Mouse (Mus musculus): ENCODE results near the gene Slc10a4.
"Not testable (repeated sequence)": the region's sequence is repeated elsewhere in the genome, so short reads cannot be mapped to it uniquely, and the experiment has no call there.

Gene Slc10a4

GRCm38 (mm10) chr5:73006784-73007581, at the start of gene Slc10a4:
Gene Slc10a4, plus strand, starts transcription at chr5:73006883.
- peak; percentile 8 for DNase-seq (ENCODE audit: extremely low read depth, insufficient read length, low spot score)

GRCm38 (mm10) chr5:72957281-72957680, 49.4 kb upstream of the Slc10a4 start:
- DNase-seq (ENCODE audit: extremely low read depth, insufficient read length, low spot score): no peak

GRCm38 (mm10) chr5:72960096-72960495, 46.6 kb upstream of the Slc10a4 start:
- DNase-seq (ENCODE audit: extremely low read depth, insufficient read length, low spot score): no peak

- DNase-seq (ENCODE audit: extremely low read depth, insufficient read length, low spot score): no peak
Observed at GRCm38 (mm10) chr5:72965706-72966105, 41.0 kb upstream of the Slc10a4 start.

GRCm38 (mm10) chr5:72972435-72972834, 34.2 kb upstream of the Slc10a4 start:
- DNase-seq (ENCODE audit: extremely low read depth, insufficient read length, low spot score): no peak

- no peak for DNase-seq (ENCODE audit: extremely low read depth, insufficient read length, low spot score)
Observed at GRCm38 (mm10) chr5:72972934-72973333, 33.7 kb upstream of the Slc10a4 start.

GRCm38 (mm10) chr5:72974602-72975001, 32.1 kb upstream of the Slc10a4 start, which contains the start of gene Gm10135:
Gene Gm10135, minus strand, starts transcription at chr5:72974702.
- DNase-seq (ENCODE audit: extremely low read depth, insufficient read length, low spot score): no peak

- DNase-seq (ENCODE audit: extremely low read depth, insufficient read length, low spot score): no peak
Observed at GRCm38 (mm10) chr5:72975996-72976395, 30.7 kb upstream of the Slc10a4 start.

- no peak for DNase-seq (ENCODE audit: extremely low read depth, insufficient read length, low spot score)
Observed at GRCm38 (mm10) chr5:72976539-72976938, 30.1 kb upstream of the Slc10a4 start.

GRCm38 (mm10) chr5:72984091-72984490, 22.6 kb upstream of the Slc10a4 start:
- DNase-seq (ENCODE audit: extremely low read depth, insufficient read length, low spot score): peak; percentile 20

- no peak for DNase-seq (ENCODE audit: extremely low read depth, insufficient read length, low spot score)
Observed at GRCm38 (mm10) chr5:72987786-72988185, 18.9 kb upstream of the Slc10a4 start.

GRCm38 (mm10) chr5:72989756-72990155, 16.9 kb upstream of the Slc10a4 start:
- DNase-seq (ENCODE audit: extremely low read depth, insufficient read length, low spot score): no peak

- no peak for DNase-seq (ENCODE audit: extremely low read depth, insufficient read length, low spot score)
Observed at GRCm38 (mm10) chr5:72992474-72992873, 14.2 kb upstream of the Slc10a4 start.

GRCm38 (mm10) chr5:72994424-72994823, 12.3 kb upstream of the Slc10a4 start:
- no peak for DNase-seq (ENCODE audit: extremely low read depth, insufficient read length, low spot score)

- DNase-seq (ENCODE audit: extremely low read depth, insufficient read length, low spot score): no peak
Observed at GRCm38 (mm10) chr5:72994928-72995327, 11.8 kb upstream of the Slc10a4 start.

GRCm38 (mm10) chr5:72995379-72995778, 11.3 kb upstream of the Slc10a4 start:
- DNase-seq (ENCODE audit: extremely low read depth, insufficient read length, low spot score): no peak

GRCm38 (mm10) chr5:72998546-72998945, 8.1 kb upstream of the Slc10a4 start:
- not testable (repeated sequence) for DNase-seq (ENCODE audit: extremely low read depth, insufficient read length, low spot score)

- no peak for DNase-seq (ENCODE audit: extremely low read depth, insufficient read length, low spot score)
Observed at GRCm38 (mm10) chr5:73004046-73004445, 2.6 kb upstream of the Slc10a4 start.

- no peak for DNase-seq (ENCODE audit: extremely low read depth, insufficient read length, low spot score)
Observed at GRCm38 (mm10) chr5:73007582-73007959, 888 bp downstream of the Slc10a4 start.

- not testable (repeated sequence) for DNase-seq (ENCODE audit: extremely low read depth, insufficient read length, low spot score)
Observed at GRCm38 (mm10) chr5:73008230-73008629, 1.5 kb downstream of the Slc10a4 start.

- not testable (repeated sequence) for DNase-seq (ENCODE audit: extremely low read depth, insufficient read length, low spot score)
Observed at GRCm38 (mm10) chr5:73011806-73012205, 5.1 kb downstream of the Slc10a4 start.

- DNase-seq (ENCODE audit: extremely low read depth, insufficient read length, low spot score): not testable (repeated sequence)
Observed at GRCm38 (mm10) chr5:73012884-73013610, 6.4 kb downstream of the Slc10a4 start.

Measured in 3134 (cell line).